Mouse (Mus musculus): ENCODE measurements around the gene Etnk2.

Etnk2 gene

DNA sequence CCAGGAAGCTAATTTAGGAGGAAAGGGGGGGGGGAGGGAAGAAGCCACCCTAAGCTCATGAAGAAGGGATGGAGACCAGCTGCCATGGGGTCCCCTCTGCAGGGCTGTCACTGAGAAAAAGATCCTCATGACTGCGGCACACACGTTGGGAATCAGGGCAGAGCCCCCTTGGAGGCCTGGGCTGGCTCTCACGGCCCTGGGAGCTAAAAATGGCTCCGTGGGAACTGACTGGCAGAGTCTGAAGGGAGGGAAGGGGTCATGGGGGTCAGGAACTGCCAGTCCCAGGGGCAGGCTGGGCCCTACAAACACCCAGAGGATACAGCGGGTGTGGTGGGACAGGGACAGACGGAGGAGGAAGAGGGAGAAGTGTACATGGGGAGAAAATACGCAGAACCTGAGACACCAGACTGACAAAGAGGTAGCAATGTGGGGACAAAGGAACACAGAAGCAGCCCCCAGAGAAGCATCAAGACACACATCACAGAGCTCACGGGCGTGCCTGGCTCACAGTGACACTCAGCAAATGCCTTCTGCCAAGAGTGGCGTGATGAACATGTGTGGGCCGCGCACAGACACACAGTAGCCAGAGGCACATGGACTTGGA, 19.3 kb downstream of the Etnk2 start:
- no peak for DNase-seq (ENCODE audit: low spot score)

DNA sequence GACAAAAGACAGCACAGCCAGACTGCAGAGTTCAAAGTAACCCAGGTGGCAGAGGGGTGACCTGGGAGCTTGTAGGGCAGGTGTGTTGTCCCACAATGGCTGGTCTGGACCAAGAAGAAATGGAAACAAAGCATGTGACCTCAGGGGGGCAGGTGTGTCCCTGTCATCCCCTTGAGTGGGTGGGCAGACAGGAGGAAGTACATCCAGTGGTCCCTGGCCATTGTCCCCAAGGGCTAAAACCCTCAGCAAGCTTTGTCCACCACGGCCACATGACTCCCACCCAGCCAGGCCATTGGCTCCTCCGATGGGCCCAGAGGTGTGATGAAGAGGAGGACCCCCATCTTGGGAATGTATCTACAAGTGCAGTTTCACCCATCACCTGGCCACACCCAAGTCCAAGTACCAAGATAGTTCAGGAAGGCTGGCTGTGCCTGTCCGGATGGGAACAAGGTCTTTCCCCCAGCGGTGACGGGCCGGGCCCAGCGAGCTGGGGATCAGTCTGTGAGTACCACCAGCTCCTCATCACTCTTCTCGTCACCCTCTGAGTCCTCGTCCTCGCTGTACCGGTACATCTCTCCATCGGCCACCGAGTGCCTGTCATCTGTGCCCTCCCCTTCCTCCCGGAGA, 19.9 kb downstream of the Etnk2 start:
- DNase-seq (ENCODE audit: low spot score) = no peak

DNA sequence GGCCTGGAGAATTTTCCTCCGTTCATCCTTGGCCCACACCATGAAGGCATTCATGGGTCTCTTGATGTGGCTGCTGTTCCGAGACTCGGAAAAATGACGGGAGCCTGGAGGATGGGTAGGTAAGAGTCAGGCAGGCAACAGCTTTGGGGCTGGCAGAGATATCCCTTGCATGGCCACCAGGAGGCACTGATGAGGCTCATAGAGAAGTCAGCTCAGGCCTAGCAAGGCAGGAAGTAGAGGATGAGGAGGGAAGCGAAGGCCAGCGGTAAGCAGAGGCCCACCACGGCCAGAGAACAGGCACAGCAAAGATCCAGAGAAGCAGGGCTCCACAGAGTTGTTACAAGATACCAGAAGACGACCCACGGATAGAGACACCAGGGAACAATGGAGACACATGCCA, 22.1 kb downstream of the Etnk2 start:
- peak; percentile 47 for DNase-seq (ENCODE audit: low spot score)

DNA sequence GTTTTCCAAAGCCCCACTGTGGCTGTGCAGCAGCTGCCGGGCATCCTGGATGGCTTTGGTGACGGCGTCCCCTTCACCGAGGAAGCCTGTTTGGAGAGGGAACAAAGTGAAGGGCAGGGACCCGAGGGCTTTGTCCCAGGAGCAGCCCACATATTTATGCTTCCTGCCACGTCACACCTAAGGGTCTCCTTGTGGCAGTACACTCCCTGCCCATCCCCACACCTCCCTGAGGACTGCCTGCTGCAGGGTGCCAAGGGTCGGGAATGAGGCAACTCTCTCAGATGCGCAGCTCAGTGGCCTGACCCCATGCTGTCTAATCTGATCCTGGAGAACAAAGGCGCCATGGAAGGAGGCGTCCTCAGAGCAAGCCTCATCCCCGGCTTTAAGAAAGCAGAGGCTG, 22.8 kb downstream of the Etnk2 start:
- DNase-seq (ENCODE audit: low spot score) = no peak

DNA sequence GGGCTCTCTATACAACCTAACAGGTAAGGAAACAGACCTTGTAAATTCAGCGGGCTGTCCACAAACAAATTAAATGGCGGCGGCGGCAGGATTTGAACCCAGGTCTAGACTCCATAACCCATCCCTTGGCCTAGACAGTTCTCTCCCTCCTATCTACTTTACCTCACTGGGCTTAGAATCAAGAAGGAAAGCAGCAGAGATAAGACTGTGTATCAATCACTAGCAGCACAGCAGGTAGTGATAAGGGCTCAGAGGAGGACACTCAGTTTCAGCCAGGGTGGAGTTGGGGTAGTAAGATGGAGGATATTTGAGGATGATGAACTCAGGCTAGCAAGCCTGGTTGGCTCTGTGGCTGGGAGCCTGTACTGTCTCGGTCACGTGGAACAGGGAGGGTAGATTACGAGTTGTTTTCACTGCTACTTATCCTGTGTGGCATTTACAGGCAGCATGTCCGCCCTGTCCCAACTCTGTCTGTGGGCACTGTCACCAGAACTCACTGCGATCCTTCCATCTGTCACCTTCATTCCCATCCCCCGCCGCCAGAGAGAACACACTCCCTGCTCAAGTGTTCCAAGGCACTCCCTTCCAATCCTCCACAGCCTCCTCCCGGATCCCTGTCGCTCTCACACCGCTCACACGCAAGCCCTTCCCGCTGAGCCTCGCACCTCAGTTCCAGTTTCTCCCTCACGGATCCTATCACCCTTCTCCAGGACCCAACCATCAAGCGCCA, 24.3 kb downstream of the Etnk2 start:
- no peak for DNase-seq (ENCODE audit: low spot score)

DNA sequence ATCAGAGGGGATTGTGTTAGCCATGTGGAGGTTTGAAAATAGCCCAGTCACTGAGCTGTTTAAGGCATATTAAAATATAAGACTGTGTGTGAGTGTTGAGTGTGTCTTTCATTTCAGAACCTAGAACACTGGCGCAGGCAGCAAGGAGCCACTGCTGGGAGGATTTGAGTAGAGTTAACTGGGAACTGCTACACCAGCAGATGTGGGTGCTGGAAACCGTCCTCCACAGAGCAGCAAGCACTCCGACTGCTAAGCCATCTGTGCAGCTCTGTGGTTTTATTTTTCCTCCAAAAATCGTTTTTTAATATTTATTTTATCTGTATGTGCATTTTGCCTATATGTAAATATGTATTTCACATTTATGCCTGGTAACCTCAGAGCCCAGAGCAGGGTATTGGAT, 31.3 kb downstream of the Etnk2 start:
- no peak for DNase-seq (ENCODE audit: low spot score)

DNA sequence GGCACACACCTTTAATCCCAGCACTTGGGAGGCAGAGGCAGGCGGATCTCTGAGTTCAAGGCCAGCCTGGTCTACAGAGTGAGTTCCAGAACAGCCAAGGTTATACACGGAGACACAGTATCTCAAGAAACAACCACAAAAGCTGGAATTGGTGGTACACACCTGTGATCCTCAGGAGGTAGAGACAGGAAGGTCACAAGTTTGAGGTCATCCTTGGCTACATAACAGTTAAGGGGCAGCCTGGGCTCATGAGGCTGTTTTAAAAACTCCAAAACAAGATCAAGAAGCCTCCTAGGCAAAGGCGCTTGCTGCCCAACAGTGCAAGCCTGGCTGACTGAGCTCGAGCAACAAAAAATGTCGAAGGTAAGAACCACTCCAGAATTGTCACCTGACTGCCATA, 33.3 kb downstream of the Etnk2 start:
- DNase-seq (ENCODE audit: low spot score) = no peak

DNA sequence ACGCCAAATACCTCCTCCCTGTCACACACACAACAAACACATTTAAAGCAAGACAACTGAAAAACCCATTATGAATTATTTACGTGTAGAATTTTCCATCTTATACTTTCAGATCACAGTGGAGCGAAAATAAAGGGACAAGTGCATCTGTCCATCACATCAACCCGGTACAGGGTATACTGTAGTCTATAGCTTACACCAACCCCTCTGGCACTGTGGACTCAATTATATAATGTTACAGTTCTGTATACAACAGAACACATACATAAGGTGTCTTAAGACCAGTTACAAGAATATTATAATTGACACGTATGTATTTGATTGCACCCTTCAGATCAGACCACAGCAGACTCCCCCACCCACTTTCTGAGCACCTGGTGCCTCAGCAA, 33.7 kb downstream of the Etnk2 start:
- DNase-seq (ENCODE audit: low spot score) = no peak

DNA sequence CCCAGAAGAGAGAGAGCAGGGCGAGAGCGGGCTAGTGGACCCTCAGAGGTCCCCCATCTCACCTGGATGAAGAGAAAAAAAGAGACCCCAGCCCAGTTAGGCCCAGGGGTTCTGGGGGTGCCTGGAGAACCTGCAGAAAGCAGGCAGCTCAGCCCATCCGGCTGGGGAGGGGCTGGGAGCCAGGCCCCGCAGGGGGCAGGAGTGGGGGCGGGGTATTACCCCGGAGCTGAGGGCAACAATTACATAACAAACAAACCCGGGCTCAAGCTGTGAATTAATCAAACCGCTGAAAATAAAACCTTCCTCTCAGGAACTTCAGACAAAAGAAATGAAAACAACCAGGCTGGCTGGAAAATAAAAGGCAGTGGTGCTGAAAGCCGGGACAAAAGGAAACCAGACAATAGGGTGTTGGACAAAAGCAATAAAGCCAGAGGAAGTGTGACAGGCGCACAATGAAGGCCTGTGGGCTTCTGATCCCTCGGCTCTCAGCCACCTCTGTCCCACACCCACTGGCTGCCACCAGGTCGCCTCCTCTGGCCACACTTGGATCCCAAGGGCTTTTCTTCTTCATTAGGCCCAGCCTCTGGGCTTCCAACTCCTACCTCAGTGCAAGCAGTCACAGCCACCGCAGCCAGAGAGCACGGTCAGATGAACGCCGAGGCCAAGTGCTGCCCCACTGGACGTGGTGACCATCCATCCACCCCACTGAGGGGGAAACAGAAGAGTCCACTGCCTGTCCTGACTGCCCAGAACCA, 34.3 kb downstream of the Etnk2 start:
- DNase-seq (ENCODE audit: low spot score) = no peak

DNA sequence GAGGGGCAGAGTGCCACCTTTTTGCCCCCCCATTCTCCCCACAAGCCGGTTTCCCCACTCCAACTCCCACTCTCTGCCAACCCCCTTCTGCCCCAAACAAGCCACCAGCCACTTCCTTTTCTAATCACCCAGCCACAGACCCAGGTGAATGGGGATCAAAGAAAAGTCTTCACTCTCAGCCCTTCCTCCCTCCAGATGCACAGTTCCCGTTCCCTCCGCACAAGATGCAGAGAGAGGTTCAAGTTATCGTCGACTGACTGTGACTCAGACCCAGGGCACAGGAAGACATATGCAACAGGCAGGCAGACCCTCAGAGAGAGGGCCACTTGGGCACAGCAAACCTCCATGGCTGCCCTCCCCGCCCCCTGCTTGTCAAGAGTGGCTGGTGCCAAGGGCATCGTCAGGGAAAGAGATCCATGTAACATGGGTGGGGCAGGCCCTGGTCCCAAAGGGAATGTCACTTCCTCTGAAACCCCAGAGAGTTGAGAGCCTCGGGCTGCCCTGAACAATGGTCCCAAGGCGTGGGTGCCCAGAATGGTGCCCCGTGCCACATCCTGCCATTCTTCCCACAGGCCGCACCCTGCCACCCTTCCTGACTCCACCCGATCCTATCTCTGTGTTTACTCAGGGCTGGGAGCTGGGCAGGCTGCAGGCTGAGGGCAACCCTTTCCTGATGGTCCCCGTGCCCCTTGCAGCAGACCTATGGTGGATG, 36.8 kb downstream of the Etnk2 start:
- no peak for DNase-seq (ENCODE audit: low spot score)

DNA sequence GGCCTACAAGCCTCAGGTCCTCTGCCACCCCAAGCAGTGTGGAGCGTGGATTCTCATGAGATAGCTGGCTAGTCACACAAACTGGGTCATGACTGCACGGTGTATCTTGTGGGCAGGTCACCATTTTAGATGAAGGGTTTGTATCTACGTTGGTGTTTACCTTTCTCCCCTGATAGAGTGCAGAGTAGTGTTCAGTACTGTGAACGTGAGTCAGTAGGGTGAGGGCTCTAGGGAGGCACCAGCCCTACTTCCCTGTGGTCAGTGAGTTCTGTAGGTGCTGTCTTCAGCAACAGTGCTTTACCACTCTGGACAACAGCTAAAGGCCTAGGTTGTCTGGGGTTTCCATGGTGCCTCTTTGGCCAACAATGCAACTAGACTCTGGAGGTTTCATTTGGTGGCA, 40.6 kb downstream of the Etnk2 start:
- DNase-seq (ENCODE audit: low spot score) = no peak

DNA sequence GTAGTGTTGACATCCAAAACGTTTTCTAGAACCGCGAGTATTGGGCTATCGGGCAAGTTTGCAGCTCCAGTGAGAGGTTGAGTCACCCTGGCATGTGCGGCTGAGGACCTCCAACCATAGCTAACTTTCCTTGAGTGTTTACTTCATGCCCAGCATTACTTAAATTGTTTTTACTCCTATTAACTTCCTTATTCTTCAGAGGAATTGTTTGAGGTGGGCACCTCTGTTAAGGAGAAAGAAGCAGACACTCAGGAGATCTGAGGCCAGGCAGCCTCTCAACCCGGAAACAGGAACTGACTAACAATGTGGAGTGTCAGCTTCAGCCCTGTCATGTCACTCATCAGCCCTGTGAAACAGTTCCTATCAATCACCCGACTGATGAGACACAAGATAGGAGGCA, 43.2 kb downstream of the Etnk2 start:
- no peak for DNase-seq (ENCODE audit: low spot score)

DNA sequence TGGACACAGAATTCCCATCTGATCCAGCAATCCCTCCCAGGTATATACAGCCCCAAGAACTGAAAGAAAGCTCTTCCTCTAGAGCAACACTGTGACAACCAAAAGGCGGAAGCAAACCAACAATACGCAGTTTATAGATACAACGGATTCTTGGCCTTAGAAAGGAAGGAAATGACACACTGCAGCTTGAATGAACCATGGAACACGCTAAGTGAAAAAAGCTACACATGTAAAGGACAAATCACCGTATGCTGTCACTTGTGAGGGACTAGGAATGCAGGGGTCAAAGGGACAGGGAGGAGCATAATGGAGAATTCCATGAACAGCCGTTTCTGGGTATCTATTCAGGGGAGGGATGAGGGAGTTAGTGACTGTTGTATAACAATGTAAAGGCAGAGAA, 44.1 kb downstream of the Etnk2 start:
- no peak for DNase-seq (ENCODE audit: low spot score)

DNA sequence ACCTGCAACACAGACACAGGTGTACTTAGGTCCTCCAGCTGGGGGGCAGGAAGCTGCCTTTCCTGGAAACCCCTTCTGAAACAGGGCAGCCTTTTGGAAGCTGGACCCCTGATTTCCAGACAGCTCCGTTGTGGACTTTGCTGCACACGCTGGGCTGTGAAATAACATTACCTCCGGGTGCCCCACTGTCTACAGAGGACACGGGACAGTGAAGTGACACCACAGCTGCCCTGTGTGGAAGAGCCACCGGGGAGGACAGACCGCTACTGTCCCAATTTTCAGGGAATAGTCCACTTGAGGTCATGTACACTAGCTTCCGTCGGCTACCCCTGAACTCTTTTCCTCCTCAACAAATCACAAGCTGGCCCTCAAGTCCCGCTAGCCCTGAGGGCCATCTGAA, 44.9 kb downstream of the Etnk2 start:
- no peak for DNase-seq (ENCODE audit: low spot score)

DNA sequence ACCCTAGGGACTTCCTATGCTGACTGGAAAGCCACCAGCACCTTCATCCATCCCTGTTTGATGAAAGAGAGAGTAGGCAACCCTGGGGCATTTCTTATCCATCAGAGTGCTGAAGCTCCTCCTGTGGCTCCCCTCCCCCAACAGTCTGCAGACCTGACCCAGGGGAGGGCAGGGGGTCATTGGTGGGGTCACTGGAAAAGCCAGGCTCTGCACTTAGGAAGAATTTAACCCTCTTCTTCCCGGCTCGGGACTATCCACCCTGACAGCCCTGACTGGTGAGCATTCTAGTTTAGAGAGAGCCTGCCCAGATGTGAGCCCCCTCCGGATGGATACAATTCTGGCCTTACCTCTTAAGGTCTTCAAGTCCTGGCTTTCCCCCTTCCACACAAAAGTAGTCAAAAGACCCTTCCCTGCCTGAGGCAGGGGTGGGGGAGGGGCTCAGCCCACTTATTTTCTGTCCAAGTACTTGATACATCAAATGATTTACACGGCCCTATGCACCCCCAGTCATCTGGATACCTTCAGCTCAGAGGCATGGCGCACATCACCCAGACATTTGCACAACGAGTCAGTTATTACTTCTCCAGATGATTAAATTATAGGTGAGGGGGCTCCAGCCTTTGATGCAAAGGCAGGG, 45.6 kb downstream of the Etnk2 start:
- DNase-seq (ENCODE audit: low spot score) = no peak

DNA sequence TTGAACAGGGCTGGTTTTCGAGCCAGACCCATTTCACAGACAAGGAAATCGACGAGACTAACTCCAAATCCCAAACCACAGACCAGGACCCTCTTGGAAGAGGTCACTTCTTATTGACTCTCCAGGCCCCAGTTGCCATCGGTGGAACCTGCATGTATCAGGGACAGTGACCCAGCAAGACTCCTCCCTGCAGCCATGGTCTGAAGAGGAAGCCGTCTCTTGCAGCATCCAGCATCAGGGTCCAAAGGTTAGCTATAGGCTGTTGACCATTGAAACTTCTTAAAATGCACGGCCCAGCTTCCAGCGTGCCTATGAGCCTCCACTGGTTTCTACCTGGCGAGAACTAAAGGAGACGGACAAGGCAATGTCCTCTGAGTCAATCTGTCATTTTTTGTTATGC, 46.4 kb downstream of the Etnk2 start:
- DNase-seq (ENCODE audit: low spot score) = no peak

DNA sequence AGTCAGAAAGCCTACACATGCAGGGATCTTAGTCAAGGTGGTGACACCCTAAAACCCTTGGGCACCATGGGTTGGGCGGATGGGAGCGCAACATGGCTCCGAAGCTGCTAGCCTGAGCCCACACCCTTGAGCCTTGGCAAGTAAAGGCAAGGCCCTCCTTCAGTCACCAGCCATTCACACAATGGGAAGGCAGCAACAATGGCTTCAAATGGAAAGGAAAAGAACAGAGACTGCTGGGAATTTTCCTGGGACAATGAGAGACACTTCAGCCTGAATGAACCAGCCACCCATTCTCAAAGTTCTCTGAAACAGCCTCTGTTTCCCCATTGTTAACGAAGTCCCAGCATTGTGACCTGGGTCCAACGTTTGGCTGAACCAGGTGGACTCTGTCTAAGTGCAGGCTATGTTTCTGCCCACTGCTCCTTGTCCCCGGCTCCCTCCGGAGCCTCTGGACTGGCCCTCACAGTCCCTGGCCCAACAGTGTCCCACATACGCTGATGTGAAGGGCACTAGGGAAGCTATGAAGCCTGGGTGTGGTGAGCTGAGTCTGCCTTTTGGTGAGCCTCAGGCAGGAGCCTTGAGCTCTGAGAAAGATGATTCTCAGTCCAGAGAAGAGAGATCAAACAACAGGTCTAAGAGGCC, 48.3 kb downstream of the Etnk2 start:
- DNase-seq (ENCODE audit: low spot score) = no peak

DNA sequence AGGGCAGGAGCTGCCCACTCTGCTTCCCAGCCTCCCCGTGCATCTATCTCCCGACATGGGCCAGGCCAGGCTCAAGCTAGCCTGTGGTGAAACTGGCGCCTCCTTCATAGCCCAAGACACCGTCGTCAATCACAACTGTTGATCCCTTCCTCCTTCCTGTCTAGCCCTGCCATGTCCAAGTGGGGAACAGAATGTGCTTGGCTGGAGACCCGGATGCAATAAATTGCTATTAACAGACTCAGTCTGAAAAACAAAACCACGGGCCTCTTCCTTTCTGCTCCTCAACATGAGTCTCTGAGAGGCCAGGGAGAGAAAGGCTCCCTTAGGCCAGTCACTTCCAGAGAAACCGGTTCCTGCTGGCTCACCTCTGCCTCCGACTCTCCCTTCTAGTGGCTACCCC, 49.6 kb downstream of the Etnk2 start:
- no peak for DNase-seq (ENCODE audit: low spot score)

DNA sequence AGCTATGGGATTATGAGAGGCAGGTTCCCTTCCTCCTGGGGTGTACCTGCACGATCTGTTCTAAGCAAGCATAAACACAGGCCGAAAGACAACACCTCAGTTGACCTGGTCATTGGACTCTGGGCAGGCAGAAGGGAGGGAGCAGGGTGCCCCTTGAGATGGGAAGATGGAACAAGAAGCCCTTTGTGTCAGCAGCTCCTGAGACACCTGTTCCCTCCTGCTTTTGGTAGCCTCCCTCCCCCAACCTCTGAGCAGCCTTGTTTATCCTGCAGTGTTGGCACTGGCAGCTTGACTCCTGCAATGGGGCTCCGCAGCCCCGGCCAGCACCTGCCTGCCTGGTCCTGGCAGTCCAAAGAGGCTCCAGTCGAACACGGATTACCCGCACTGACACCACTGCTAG, 51.7 kb downstream of the Etnk2 start:
- no peak for DNase-seq (ENCODE audit: low spot score)

DNA sequence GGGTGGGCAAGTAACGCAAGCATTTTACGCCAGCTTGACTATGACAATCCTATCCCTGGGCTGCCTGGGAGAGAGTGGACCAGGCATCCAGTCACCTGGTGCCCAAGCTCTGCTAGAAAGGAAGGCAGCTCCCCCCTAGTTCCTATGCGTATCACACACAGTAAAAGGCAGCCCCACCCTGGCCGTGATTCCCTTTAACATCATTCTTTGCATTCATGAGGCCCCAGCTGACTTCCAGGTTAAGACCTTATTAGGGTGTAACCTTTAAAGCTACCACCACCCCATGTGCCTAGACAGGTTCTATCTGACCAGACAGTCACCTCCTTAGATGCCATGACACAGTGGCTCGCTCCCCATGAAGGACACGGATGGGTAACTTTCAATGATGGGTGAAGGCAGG, 52.1 kb downstream of the Etnk2 start:
- DNase-seq (ENCODE audit: low spot score) = no peak

DNA sequence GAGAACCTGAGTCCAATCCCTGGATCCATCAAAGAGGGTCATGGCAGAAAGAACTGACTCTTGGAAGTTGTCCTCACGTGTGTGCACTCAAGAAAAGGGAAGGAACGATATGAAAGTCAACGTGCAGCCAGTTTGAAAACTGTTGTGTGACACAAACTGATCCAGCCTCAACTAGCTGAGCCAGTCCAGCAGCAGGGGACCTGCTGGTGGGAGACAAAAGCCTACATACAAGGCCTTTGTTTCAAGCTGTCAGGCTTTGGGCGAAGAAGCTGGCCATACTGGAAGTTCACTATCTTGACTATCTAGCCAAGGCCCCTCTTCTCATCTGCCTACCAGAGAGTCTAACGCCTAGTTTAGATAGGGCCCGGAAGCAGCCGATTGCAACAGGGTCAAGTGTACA, 53.1 kb downstream of the Etnk2 start:
- no peak for DNase-seq (ENCODE audit: low spot score)
